Mouse (Mus musculus): ENCODE measurements around the gene Slc35e3.

- TF ChIP-seq CTCF (IDR thresholded peaks at IDR 0.05; ENCODE audit: low read depth) (peak; percentile 88), EP300 (IDR thresholded peaks at IDR 0.05; ENCODE audit: low read depth) (no peak)
These were observed 14.7 kb downstream of the Slc35e3 start for GRCm38 (mm10) chr10:117731244-117732101.

All from liver, postnatal 0 days (tissue).